Mouse (Mus musculus) forebrain, embryonic 11.5 days (tissue): Measurements from ENCODE around the gene Vegfd. TPM values are rescaled to one million over a fixed set of nuclear protein-coding genes. Genes with fewer than 3 reads are reported as not detected.

Source experiments
- ATAC-seq: fragments of 200-750 bp; cut with Nextera tagmentation; replicated peaks from 2 replicates; pipeline ENCODE4 v1.8.0; 2017; ENCODE audit warnings: moderate TSS enrichment; ENCODE audit not compliant: low FRiP score
- DNase-seq: peaks from one replicate; pipeline ENCODE4 v3.0.0-alpha.2; 2017; ENCODE audit warnings: low spot score
- H3K27ac ChIP-seq: fragments of 300-500 bp; sonication (generic); 2 replicates; pipeline ENCODE4 v1.5.1; 2014; ENCODE audit warnings: low read depth, low read length
- H3K27me3 ChIP-seq: fragments of 300-500 bp; sonication (generic); 2 replicates; pipeline ENCODE4 v1.6.1; 2014; ENCODE audit warnings: mild to moderate bottlenecking, low read length, mixed read lengths; ENCODE audit not compliant: control insufficient read depth, insufficient read depth
- H3K36me3 ChIP-seq: fragments of 300-500 bp; sonication (generic); 2 replicates; pipeline ENCODE4 v1.6.1; 2014; ENCODE audit warnings: mild to moderate bottlenecking, low read length, moderate library complexity, mixed read lengths; ENCODE audit not compliant: control insufficient read depth, insufficient read depth
- H3K4me1 ChIP-seq: fragments of 300-500 bp; sonication (generic); replicated peaks from 2 replicates; pipeline ENCODE4 v1.6.1; 2014; ENCODE audit warnings: low read length, mixed read lengths; ENCODE audit not compliant: control insufficient read depth, insufficient read depth
- H3K4me2 ChIP-seq: fragments of 300-500 bp; sonication (generic); 2 replicates; pipeline ENCODE4 v1.6.1; 2014; ENCODE audit warnings: low read depth, mild to moderate bottlenecking, low read length, moderate library complexity, mixed read lengths; ENCODE audit not compliant: severe bottlenecking
- H3K4me3 ChIP-seq: fragments of 300-500 bp; sonication (generic); 2 replicates; pipeline ENCODE4 v1.5.1; 2014; ENCODE audit warnings: low read depth, low read length
- H3K9ac ChIP-seq: fragments of 300-500 bp; sonication (generic); 2 replicates; pipeline ENCODE4 v1.6.1; 2014; ENCODE audit warnings: low read length
- H3K9me3 ChIP-seq: fragments of 300-500 bp; sonication (generic); 2 replicates; pipeline ENCODE4 v1.6.1; 2016; ENCODE audit warnings: low read length, mixed read lengths; ENCODE audit not compliant: control insufficient read depth
- WGBS: fragments of 180-500 bp; shearing (Covaris S2); extraction: QIAGEN DNeasy Blood & Tissue Kit; methylation state at CpG from one replicate; pipeline ENCODE4 v1.1.7; 2014; 5-methylcytosine and 5-hydroxymethylcytosine counted together
- polyA plus RNA-seq: library from polyadenylated mRNA; unstranded; fragments of >200 nt; fragmentation: Nextera tagmentation; extraction: Ambion mirVana; gene quantifications from 2 replicates; pipeline ENCODE4 v1.2.1, GENCODE M21; 2014

The Vegfd gene
- polyA plus RNA-seq, 1 experiment from 2014 or later: 0.88 TPM

DNA sequence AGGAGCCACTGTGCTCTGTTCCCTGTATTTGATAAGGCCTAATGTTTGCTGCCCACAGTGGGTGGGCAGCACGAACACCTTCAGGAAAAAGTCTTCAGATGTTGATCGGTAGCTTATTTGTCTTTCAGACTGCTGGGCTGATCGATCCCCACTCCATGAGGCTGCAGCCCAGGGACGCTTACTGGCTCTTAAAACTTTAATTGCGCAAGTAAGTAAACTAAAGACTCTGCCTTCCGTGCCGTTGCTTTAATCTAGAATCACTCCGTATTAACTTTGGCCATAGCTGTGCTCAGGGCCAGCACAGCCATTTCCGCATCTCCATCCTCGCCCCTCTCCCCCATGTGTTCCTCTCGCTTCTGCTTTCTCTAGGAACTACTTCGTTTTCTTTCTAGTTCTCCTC is 72.4 kb downstream of the Vegfd start:
- no peak overlapping the region for H3K4me2 ChIP-seq
- H3K9ac ChIP-seq: no peak overlapping the region
- DNase-seq (no peak), ATAC-seq (no peak)
- H3K9me3 ChIP-seq: no peaks in the 10 kb centered on the region
- H3K4me1 ChIP-seq: no peaks in the 10 kb centered on the region
- H3K27ac ChIP-seq: no peak overlapping the region
- no peaks in the 10 kb centered on the region for H3K36me3 ChIP-seq
- H3K27me3 ChIP-seq: no peaks in the 10 kb centered on the region; the same call in 1 of the 2 replicates
- WGBS: 85% methylated on average over 12 of the region's 12 CpGs
- no peak overlapping the region for H3K4me3 ChIP-seq

DNA sequence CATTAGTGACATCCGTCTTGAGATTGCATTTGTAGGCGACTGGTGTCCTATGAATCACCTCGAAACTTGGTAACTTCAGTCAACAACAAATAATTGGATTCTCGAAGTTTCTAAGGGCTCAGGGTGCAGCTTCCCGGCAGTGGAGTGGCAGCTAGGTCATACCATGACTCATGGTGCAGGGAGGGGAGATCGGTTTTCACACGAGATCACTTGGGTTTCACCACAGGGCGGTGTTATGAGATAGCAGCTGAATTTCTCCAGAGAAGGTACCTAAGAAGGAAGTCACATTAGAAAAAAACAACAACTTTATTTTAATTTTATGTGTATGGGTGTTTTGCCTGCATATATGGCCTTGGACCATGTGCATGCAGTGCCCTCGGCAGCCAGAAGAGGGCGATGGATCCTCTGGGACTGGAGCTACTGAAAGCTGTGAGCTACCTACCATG is 73.0 kb downstream of the Vegfd start:
- Histone ChIP-seq H3K36me3 (no peaks in the 10 kb centered on the region), H3K4me1 (no peaks in the 10 kb centered on the region), H3K9ac (no peak overlapping the region), H3K4me2 (no peak overlapping the region), H3K27me3 (no peaks in the 10 kb centered on the region), H3K27ac (no peak overlapping the region), H3K9me3 (no peaks in the 10 kb centered on the region), H3K4me3 (no peak overlapping the region)
- 82% methylated on average over 10 of the region's 10 CpGs for WGBS
- DNase-seq: no peak
- ATAC-seq: no peak

GRCm38 (mm10) chrX:164446835-164447681 is 73.9 kb downstream of the Vegfd start:
- Histone ChIP-seq H3K9ac (no peak overlapping the region), H3K4me1 (no peaks in the 10 kb centered on the region), H3K4me3 (no peak overlapping the region), H3K36me3 (no peaks in the 10 kb centered on the region), H3K9me3 (no peaks in the 10 kb centered on the region), H3K4me2 (no peak overlapping the region), H3K27me3 (no peaks in the 10 kb centered on the region), H3K27ac (no peak overlapping the region)
- ATAC-seq: no peak
- no peak for DNase-seq
- WGBS: 92% methylated on average over 9 of the region's 9 CpGs

- H3K4me3 ChIP-seq: no peak overlapping the region
- no peaks in the 10 kb centered on the region for H3K9me3 ChIP-seq
- no peaks in the 10 kb centered on the region for H3K36me3 ChIP-seq
- no peaks in the 10 kb centered on the region for H3K27me3 ChIP-seq
- H3K27ac ChIP-seq: no peak overlapping the region
- WGBS: 91% methylated on average over 2 of the region's 2 CpGs
- H3K4me1 ChIP-seq: no peaks in the 10 kb centered on the region
- no peak overlapping the region for H3K4me2 ChIP-seq
- no peak for ATAC-seq
- no peak overlapping the region for H3K9ac ChIP-seq
- no peak for DNase-seq
Measured at GRCm38 (mm10) chrX:164447682-164448071, 74.5 kb downstream of the Vegfd start.

GRCm38 (mm10) chrX:164449201-164449600 is 76.0 kb downstream of the Vegfd start:
- 44% methylated on average over 3 of the region's 3 CpGs for WGBS

More at GRCm38 (mm10) chrX:164449201-164449600, 76.0 kb downstream of the Vegfd start:
- no peak for DNase-seq
- Histone ChIP-seq H3K4me3 (no peak overlapping the region), H3K4me1 (no peaks in the 10 kb centered on the region), H3K4me2 (no peak overlapping the region), H3K9ac (no peak overlapping the region), H3K27ac (no peak overlapping the region), H3K9me3 (no peaks in the 10 kb centered on the region), H3K36me3 (no peaks in the 10 kb centered on the region), H3K27me3 (no peaks in the 10 kb centered on the region)
- no peak for ATAC-seq

Other genes with a start within 250 kb of the Vegfd start
- 0.11 and 0.39 TPM in 2 replicates for gene Ace2, start 234.0 kb upstream of the Vegfd start, polyA plus RNA-seq
- 0.28 TPM in 2 replicates for gene Bmx, start 115.2 kb upstream of the Vegfd start, polyA plus RNA-seq
- 11.0 and 12.2 TPM in 2 replicates for gene Pir, start 104.0 kb upstream of the Vegfd start, polyA plus RNA-seq
- 16.1 and 17.7 TPM in 2 replicates for gene Piga, start 46.4 kb downstream of the Vegfd start, polyA plus RNA-seq
- not detected in 2 replicates for gene Asb11, start 63.6 kb downstream of the Vegfd start, polyA plus RNA-seq
- gene Asb9, start 132.9 kb downstream of the Vegfd start, polyA plus RNA-seq: 0.32 and 0.65 TPM in 2 replicates